Mouse (Mus musculus) right cerebral cortex, adult 2 months (tissue): ENCODE results near the gene Nefh.

Experiments used
- DNase-seq, 2 experiments: peaks; one replicate each; pipeline ENCODE4 v3.0.0; 2021 to 2022; ENCODE audit warnings: low spot score in 2 of 2

Nefh gene

DNA sequence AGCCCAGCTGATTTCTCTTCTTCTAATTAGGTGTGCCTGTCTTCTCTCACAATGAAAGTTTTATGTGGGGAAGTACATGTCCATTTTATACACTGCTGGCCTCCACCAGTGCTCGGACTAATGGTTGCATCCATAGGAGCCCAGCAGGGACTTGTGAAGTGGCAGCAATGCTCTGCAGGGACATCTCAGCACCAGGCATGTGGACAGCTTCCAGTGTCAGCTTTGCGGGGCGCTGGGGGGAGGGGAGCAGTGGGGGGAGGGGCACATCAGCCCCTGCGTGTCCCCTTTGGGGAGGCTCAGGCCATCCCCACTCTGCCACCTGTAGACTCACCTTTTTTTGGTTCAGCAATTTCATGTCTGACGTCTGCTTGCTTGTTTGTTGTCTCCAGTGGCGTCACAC, 5.5 kb upstream of the Nefh start:
- no peak for DNase-seq

DNA sequence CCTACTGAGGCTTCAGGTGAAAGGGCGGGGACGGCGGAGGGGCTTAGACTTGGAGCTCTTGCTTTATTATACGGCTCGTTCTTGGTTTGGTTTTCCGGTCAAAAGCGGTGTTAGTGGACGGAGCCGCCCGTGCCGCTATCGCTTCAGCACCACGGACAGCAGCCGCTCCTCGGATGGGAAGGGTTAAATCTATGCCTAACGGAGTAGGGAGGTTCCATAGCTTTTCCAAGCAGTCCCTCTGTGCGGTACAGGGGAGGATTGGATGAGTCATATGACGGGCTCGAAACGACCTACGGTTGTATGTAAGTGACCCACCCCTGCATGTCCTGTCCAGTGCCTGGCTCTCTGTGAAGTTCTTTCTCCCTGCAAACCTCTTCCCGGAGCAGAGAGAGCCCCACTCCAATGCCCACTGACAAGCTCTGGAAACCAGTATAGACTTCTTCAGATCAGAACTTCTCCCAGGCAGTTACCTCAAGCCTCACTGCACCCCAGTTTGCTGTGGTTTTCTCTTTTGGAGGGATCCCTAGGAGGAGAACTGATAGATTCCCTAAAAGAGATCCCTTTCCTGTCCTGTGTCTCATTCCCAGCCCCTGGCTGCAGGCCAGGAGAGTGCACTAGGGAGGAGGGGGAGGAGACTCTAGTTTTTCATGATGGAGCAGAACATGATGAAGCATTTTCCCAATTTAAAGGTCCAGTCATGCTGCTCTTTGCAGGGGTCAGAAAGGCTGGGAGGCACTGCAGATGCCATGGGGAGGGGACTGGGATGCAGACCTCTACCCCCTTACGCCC, 1.6 kb upstream of the Nefh start:
- DNase-seq = peak; percentile 40 to 60

DNA sequence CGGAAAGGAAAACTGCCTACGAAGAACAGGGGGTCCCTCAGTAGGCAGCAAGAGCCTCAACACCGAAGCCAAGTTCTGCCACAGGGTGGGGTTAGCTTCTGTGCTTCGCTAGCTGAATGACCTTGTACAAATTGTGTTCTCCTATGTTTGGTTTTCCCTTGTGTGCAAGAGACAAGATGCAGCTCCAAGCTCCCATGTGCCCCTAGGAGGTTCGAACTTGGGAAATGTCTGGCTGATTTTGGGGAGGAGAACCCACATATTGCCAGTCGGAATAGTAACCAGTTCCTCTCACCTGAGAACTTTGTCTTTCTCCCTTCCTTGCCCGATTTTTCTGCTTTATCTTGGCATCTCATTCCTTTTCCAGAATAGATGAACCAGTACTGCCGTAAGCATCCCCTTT, 928 bp upstream of the Nefh start:
- DNase-seq = peak in 1 of 2 experiments; percentile 36

DNA sequence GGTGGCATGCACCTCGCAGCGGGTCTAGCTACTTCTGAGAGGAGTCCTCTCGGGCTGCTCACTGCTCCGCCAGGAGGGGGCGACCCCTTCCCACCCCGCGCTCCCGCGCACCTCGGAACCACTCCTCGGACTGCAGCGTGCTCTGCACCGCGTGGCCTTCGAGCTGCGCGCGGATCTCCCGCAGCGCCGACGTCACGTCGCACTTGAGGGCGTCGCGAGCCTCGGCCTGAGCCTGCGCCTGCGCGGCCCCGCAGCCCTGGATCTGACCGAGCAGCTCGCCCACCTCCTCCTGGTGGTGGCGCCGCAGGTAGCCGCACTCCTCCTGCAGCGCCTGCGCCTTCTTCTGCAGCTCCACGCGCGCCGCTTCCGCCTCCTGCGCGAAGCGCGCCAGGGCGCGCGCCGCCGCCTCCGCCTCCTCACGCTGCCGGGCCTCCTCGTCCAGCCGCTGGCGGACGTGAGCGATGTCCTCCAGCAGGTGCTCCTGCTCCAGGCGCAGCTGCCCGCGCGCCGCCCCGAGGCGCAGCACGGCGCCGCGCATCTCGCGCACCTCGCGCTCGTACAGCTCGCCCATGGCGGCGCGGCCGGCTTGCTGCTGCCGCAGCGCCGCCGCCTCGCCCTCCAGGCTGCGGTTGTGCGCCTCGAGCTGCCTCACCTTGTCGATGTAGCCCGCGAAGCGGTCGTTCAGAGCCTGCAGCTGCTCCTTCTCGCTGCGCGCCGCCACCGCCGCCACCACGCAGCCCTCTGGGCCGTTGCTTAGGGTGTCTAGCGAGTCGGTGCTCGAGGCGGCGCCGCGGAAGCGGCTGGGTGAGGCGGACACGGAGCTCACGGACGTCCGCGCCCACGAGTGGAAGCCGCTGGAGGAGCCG, 684 bp downstream of the Nefh start:
- DNase-seq = peak; percentile 85 to 88

DNA sequence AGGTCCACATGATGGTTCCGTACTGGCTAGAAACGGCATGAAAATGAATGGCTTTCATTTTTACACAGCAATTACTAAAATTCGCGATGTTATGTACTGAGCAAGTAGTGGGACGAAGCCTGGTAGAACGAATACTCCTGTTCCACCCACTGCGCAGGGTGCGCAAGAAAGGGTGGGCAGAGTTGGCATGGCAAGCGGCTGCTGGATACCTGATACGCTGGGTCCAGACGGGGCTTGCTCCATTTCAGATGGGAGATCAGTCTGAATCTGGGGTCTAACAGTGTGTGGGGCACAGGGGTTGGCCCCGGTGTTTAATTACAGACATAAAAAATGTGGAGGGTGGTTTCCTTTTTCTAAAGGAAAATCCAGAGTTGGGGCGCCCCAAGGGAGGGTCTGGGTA, 1.3 kb downstream of the Nefh start:
- peak; percentile 41 for DNase-seq

DNA sequence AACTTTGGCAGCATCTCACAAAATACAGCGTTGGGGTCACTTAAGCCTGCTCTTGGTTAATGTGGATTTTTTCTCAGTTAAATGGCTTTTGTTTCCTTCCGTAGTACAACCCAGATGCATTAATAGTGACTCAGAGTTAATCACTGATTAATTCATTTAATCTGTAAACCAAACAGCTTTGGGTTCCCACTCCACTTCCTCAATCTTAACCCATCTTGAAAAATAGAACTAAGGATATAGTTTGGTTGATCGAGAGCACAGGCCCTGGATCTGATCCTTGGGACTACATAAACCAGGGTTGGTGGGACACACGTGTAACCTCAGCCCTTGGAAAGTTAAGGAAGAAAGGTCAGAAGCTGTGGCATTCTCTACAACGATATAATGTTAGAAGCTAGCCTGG, 11.6 kb downstream of the Nefh start:
- no peak for DNase-seq

DNA sequence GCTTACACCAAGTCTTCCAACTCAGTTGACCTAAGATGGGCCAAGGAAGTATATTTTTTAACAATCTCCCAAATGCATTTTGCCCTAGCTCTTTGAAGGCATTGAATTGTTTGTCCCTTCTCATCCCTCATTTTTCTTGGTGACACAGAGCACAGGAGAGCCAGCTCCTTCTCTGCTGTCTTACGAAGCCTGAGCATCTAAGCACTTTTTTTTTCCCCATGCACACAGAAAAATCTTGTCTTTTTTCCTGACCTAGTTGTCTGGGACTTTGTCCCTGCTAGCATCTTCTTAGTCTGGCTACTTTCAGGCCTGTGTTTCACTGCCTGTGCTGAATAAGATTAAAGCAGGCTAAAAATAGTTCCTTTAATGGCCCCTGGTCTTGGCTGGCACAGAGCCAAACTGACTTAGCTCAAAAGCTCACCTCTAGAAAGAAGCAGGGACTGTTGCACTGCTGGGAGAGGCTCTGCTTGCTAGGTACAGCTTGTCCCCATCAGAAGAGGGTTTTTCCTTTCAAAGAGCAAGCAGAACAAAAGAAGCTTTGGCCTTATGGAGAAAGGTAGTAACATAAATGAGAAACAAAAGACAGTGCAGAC, 16.8 kb downstream of the Nefh start:
- no peak for DNase-seq

DNA sequence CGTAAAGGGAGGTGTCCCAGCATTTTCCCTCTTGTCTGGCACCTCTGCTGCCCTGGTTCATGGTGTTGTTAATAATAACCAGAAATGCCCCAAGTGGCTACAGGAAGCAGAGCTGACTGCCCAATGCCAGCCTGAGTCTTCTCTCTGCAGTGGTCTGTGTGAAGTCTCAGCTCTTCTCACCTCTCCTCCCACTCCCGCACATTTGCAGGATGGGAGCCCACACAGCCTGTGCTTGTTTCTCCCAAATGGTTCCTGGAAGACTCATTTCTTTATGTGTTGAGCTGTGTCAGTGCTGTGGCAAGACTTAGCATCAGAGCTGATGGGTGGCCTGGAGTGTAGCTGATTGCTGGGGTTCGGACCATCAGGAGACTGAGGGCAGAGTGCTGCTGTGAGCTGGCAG, 20.6 kb downstream of the Nefh start:
- peak; percentile 57 to 63 for DNase-seq

DNA sequence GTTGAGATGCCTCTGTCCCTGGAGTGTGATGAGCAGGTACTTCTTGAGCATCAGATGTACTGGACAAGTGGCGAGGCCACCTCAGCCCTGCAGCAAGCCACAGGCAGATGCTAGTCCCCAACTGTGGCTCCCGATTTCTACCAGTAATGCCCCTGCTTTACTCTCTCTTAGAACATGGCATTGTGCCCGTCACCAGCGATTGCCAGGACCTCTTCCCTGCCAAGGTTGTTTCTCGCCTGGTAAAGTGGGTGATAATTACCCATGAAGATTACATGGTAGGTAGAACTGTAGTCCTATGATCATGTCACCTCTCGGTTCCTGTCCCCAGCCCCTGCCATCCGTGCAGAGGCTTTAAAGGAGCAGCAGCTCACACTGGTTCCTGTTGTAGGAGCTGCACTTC, 26.1 kb downstream of the Nefh start:
- no peak for DNase-seq

DNA sequence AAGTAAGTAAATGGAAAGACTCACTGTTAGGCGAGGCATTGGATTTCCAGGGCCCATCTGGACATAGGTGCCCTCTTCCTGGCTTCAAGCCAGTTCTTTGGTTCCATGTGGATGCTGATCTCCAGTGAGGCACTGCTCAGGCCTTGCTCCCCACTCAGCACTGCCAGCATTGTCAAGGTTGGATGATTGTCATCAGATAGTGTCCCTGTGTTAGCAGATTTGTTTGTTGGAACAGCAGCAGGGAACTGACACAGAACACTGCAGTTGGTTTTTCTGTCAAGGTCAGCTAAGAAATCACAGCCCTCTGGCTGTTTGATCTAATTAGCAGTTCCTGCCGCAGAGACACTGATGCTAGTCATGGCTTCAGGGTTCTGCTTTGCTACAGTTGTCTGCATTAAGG, 26.6 kb downstream of the Nefh start:
- DNase-seq = no peak

DNA sequence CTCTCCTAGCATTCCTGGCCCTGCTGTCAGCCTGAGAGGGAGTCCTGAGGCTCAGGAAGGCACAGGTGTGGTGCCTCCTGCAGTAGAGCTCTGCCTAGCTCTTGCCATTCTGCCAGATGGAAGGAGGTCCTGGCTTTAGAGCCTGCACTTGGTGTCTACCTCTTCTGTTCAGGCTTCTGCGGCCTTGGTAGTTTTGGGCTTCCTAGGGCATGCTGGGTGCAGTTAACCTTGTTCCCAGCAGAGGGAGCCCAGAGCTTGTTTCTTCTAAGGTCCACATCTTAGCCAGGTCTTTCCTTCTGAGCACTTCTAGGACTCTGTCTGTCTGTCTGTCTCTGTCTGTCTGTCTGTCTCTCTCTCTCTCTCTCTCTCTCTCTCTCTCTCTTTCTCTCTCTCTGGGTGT, 31.8 kb downstream of the Nefh start:
- DNase-seq = peak; percentile 73 to 83

DNA sequence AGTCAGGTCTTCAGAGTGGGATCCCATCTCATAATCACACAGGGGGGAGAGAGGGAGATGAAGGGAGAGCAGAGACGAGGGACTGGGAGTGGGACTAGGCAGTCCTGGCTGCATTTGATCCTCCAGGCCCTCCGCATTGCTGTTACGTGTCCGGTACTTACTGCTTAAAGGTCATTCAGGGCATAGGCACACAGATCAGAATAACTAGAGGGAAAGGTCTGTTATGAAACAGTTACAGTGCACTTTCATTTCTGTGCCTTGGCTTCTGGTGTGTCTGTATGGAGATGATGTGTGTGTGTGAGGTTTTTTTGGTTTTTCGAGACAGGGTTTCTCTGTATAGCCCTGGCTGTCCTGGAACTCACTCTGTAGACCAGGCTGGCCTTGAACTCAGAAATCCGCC, 41.6 kb downstream of the Nefh start:
- DNase-seq = no peak

DNA sequence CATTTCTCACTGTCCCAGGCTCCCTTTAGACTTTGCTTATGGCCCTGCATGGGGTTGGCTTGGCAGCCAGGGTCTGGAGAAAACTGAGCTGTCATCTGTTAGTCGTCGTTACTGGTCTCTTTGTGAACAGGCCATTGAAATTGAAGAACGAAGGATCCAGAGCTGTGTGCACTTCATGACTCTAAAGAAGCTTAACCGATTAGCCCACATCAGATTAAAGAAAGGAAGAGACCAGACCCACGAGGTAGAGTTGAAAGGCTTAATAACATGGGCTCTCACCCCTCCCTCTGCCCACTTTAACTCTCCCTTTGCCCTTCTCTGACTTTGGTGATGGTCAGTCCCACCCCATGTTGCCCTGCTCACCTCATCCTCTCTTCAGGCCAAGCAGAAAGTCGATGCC, 45.9 kb downstream of the Nefh start:
- no peak for DNase-seq

DNA sequence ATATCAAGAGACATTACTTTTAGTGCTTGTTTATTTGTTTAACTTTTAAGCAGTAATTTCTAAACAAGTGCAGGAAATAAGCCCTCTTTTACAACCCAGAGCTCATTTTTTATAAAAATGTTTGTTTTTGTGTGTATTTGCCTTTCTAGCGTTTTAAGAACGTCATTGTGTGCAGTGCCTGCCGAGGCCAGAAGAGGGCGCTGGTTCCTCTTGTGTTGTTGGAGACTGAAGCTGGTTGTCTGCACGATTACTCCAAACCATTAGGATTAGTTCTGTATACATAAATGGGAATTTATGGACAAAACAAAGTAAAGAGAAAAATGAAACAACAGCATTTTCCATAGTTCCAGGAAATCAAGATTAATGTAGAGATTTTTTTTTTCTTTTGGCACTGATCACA, 47.4 kb downstream of the Nefh start:
- DNase-seq = peak in 1 of 2 experiments; percentile 23

DNA sequence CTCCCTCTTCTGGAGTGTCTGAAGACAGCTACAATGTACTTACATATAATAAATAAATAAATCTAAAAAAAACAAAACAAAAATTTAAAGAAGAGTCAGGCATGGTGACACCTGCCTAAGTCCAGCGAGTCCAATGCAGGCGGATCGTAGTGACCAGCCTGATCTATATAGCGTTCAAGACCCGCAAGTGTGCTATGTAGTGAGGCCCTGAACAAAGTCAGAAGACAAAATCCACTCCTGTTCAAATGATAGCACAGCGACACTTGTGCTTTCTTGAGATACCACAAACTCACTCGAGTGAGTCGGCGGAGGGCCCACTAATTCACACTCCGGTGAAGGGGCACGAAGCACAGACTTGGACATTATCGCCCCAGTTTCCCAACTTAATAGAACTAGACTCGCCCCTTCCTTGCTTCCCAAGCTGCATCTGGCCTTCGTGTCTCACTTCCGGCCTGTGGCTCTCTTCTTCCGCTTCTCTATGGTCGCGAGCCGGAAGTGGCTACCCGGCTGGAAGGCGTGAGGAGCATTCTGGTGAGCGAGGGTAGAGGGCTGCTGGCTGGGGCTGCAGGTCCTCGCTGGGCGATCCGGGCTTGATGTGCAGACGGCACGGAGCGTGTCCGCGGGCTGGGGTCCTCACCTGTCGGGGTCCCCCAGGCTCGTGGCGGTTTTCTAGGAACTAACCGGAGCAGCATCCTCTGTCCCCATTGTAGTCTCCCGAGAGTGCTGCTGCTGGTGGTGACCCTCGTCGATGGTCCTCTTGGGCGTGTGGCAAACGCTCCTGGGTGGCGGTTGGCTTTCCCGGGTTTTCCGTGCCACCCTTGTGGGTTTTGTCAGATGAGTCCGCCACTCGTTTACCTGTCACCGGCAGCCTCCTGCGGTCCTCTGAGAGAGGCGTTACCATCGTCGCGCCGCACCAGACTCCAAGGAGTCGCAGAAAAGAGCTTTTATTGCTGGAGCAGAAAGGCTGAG, 52.7 kb downstream of the Nefh start, which contains the start of gene Thoc5:
Thoc5 (plus strand) TSS at position 473 of the 969 bp plus-strand sequence.
- DNase-seq = peak; percentile 86 to 87
